Mouse (Mus musculus) hindlimb bud, embryonic 11.5 days (tissue): Measurements from ENCODE around the gene Ms4a18.
"Not testable (repeated sequence)": the region's sequence is repeated elsewhere in the genome, so short reads cannot be mapped to it uniquely, and the experiment has no call there.

ENCODE experiments used
- DNase-seq: peaks from one replicate; pipeline ENCODE4 v3.0.0-alpha.2; 2012; ENCODE audit warnings: low read depth, low spot score; ENCODE audit errors: extremely low spot score

Gene Ms4a18

GRCm38 (mm10) chr19:11017891-11018290 is at the start of gene Ms4a18:
Ms4a18 (minus strand) TSS chr19:11018031.
- no peak for DNase-seq

GRCm38 (mm10) chr19:11065202-11065875 is 47.5 kb upstream of the Ms4a18 start:
- no peak for DNase-seq

- DNase-seq: no peak
These were observed 43.1 kb upstream of the Ms4a18 start for GRCm38 (mm10) chr19:11060900-11061299.

- DNase-seq: no peak
These were observed 42.1 kb upstream of the Ms4a18 start for GRCm38 (mm10) chr19:11059967-11060366.

- not testable (repeated sequence) for DNase-seq
These were observed 37.9 kb upstream of the Ms4a18 start for GRCm38 (mm10) chr19:11055700-11056099.

- DNase-seq: no peak
These were observed 35.4 kb upstream of the Ms4a18 start for GRCm38 (mm10) chr19:11053277-11053676.

GRCm38 (mm10) chr19:11052877-11053276 is 35.0 kb upstream of the Ms4a18 start:
- DNase-seq: no peak

GRCm38 (mm10) chr19:11050286-11050685 is 32.5 kb upstream of the Ms4a18 start:
- no peak for DNase-seq

GRCm38 (mm10) chr19:11049426-11049825 is 31.6 kb upstream of the Ms4a18 start:
- no peak for DNase-seq

- no peak for DNase-seq
These were observed 30.7 kb upstream of the Ms4a18 start for GRCm38 (mm10) chr19:11048503-11048902.

GRCm38 (mm10) chr19:11048009-11048408 is 30.2 kb upstream of the Ms4a18 start:
- no peak for DNase-seq

- DNase-seq: no peak
These were observed 27.3 kb upstream of the Ms4a18 start for GRCm38 (mm10) chr19:11044996-11045711.

GRCm38 (mm10) chr19:11044671-11044995 is 26.8 kb upstream of the Ms4a18 start:
- no peak for DNase-seq

GRCm38 (mm10) chr19:11037570-11037969 is 19.7 kb upstream of the Ms4a18 start:
- DNase-seq: no peak

GRCm38 (mm10) chr19:11022382-11022781 is 4.6 kb upstream of the Ms4a18 start:
- DNase-seq: no peak

GRCm38 (mm10) chr19:11017251-11017650 is 580 bp downstream of the Ms4a18 start:
- no peak for DNase-seq

- no peak for DNase-seq
These were observed 1.8 kb downstream of the Ms4a18 start for GRCm38 (mm10) chr19:11015998-11016397.

GRCm38 (mm10) chr19:11015468-11015867 is 2.4 kb downstream of the Ms4a18 start:
- DNase-seq: no peak

- no peak for DNase-seq
These were observed 24.7 kb downstream of the Ms4a18 start, which contains the start of gene Ms4a15 for GRCm38 (mm10) chr19:10993150-10993549. Ms4a15 (minus strand) TSS chr19:10993250.

- no peak for DNase-seq
These were observed 25.9 kb downstream of the Ms4a18 start for GRCm38 (mm10) chr19:10991911-10992310.

- no peak for DNase-seq
These were observed 27.1 kb downstream of the Ms4a18 start for GRCm38 (mm10) chr19:10990751-10991150.

GRCm38 (mm10) chr19:10988563-10988962 is 29.3 kb downstream of the Ms4a18 start:
- no peak for DNase-seq

GRCm38 (mm10) chr19:10985889-10986288 is 31.9 kb downstream of the Ms4a18 start:
- DNase-seq: no peak
